Mouse (Mus musculus): ENCODE results near the gene Ccdc152. TPM values are rescaled to one million over a fixed set of nuclear protein-coding genes. Genes with fewer than 3 reads are reported as not detected.
A peak's percentile ranks its signal among the peaks of the same experiment; 100 is the strongest.
"Not testable (repeated sequence)": the region's sequence is repeated elsewhere in the genome, so short reads cannot be mapped to it uniquely, and the experiment has no call there.

Gene Ccdc152
- polyA plus RNA-seq, 1 experiment from 2014 or later: not detected

GRCm38 (mm10) chr15:3250620-3251019, 52.7 kb downstream of the Ccdc152 start:
- H3K9ac ChIP-seq: no peak overlapping the region
- H3K4me3 ChIP-seq: no peak overlapping the region
- no peaks in the 10 kb centered on the region for H3K4me1 ChIP-seq (replicated peaks)
- ATAC-seq (ENCODE audit: low read depth): no peak
- no peaks in the 10 kb centered on the region for H3K36me3 ChIP-seq
- WGBS: 85% methylated on average over 2 of the region's 2 CpGs
- H3K27me3 ChIP-seq: no peaks in the 10 kb centered on the region
- H3K4me2 ChIP-seq: no peak overlapping the region
- H3K9me3 ChIP-seq: no peaks in the 10 kb centered on the region
- no peak overlapping the region for H3K27ac ChIP-seq (replicated peaks)

DNA sequence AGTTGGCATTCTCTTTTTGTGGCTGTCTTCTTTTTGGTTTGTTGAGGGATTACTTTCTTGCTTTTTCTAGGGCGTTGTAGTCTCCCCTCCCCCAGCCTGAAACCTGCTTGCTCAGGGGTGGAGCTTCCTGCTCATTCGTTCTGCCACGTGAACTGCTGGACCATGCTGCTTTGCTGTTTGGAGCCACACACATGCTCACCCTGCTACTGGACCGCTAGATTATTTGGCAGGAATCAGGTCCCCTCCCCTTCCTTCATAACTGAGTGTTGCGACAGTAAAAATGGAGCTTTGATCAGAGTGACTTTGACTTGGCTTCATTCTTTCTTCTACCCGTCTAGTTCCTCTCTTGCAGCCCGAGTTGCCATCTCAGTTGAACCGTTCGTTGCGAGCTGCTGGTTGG, 58.3 kb downstream of the Ccdc152 start:
- H3K4me1 ChIP-seq (replicated peaks); H3K9ac ChIP-seq; H3K9me3 ChIP-seq; H3K27ac ChIP-seq (replicated peaks); ATAC-seq (ENCODE audit: low read depth); H3K36me3 ChIP-seq; H3K27me3 ChIP-seq; H3K4me3 ChIP-seq; H3K4me2 ChIP-seq: not testable (repeated sequence)
- WGBS: 85% methylated on average over 10 of the region's 10 CpGs

GRCm38 (mm10) chr15:3237963-3238362, 65.4 kb downstream of the Ccdc152 start:
- ATAC-seq (ENCODE audit: low read depth): no peak
- no peak overlapping the region for H3K9ac ChIP-seq
- H3K9me3 ChIP-seq: no peaks in the 10 kb centered on the region
- no peak overlapping the region for H3K27ac ChIP-seq (replicated peaks)
- WGBS: 78% methylated on average over 1 of the region's 1 CpGs
- H3K4me3 ChIP-seq: no peak overlapping the region
- no peaks in the 10 kb centered on the region for H3K27me3 ChIP-seq
- H3K36me3 ChIP-seq: no peaks in the 10 kb centered on the region
- H3K4me1 ChIP-seq (replicated peaks): peaks cover 7% of the 10 kb centered on the region; the same call in 1 of the 2 replicates
- H3K4me2 ChIP-seq: no peak overlapping the region

- 91% methylated on average over 2 of the region's 2 CpGs for WGBS
- Histone ChIP-seq H3K4me3 (no peak overlapping the region), H3K9ac (no peak overlapping the region), H3K27ac (replicated peaks) (no peak overlapping the region), H3K9me3 (no peaks in the 10 kb centered on the region), H3K4me2 (no peak overlapping the region), H3K27me3 (no peaks in the 10 kb centered on the region), H3K36me3 (no peaks in the 10 kb centered on the region), H3K4me1 (replicated peaks) (peaks cover 16% of the 10 kb centered on the region; the same call in 1 of the 2 replicates)
- ATAC-seq (ENCODE audit: low read depth): no peak
These were observed 67.0 kb downstream of the Ccdc152 start for GRCm38 (mm10) chr15:3236338-3236737.

DNA sequence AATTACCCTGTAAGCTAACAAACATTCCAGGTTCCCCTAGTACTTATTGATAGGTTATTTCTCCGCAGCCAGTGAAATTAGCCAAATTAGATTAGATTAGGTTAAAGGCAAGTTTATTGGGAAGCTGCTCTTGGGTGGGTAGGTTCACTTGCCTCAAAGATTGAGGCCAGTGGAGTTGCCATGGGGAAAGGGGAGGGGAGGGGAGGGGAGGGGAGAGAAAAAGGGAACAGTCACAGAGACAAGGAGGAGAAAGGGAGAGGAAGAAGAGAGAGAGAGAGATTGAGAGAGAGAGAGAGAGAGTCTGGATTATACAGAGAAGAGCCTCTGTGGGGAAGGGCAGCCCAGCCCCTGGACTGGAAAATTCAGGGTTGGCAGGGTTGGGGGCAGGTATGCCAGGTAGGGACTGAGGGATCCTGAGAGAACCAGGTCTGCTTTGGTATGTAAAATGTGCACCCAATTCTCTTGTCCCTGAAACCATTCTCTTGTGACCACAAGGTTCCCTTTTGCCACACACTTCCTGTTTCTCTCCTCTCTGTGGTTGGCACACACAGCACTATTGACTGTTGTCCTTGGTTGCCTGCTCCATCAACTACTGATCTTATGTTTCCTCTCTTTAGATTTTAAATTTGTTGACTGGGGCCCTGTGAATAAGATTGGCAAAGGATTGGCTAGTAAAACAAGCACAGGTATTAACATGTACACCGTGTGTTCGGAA, 69.3 kb downstream of the Ccdc152 start:
- no peak overlapping the region for H3K27ac ChIP-seq (replicated peaks)
- H3K9ac ChIP-seq: no peak overlapping the region
- H3K4me2 ChIP-seq: no peak overlapping the region
- peaks cover 16% of the 10 kb centered on the region; the same call in 1 of the 2 replicates for H3K4me1 ChIP-seq (replicated peaks)
- H3K9me3 ChIP-seq: no peaks in the 10 kb centered on the region
- no peaks in the 10 kb centered on the region for H3K36me3 ChIP-seq
- H3K27me3 ChIP-seq: no peaks in the 10 kb centered on the region
- no peak overlapping the region for H3K4me3 ChIP-seq
- WGBS: 93% methylated on average over 3 of the region's 3 CpGs
- no peak for ATAC-seq (ENCODE audit: low read depth)

DNA sequence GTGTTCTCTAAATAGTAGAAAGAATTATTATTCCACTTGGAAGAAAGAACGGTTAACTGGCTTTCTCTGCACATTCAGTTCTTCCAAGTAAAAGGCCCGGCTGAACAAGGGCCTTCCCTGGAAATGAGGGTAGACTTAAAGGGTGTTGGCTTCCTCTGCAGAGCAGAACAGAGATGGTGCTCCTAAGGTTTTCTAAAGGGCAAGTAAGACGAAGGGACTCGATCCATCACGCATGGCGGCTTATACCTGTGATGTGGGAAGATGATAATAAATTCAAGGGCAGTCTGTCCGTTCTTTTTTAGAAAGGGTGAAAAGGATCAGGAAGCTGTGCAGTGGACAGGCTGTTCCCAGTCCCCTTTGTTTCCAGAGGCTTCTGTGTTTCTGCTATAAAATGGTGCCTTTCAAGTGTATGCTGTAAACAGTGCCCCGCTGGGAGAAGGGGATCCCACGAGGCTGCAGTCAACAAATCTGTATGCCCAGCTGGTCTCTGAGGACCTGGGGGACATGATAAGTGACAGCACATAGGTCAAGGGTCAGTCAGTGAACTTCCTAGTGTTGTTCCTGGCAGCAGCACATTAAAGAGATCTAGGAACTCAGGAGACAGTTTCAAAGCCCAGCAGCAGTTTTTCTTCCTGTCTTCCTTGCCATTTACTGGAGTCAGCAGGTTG, 71.0 kb downstream of the Ccdc152 start:
- ATAC-seq (ENCODE audit: low read depth): peak; percentile 75
- H3K4me3 ChIP-seq: no peak overlapping the region
- peak overlapping the region; percentile 30; the same call in 1 of the 2 replicates for H3K27ac ChIP-seq (replicated peaks)
- no peak overlapping the region for H3K9ac ChIP-seq
- H3K4me1 ChIP-seq (replicated peaks): peaks cover 16% of the 10 kb centered on the region; the same call in 1 of the 2 replicates
- WGBS: 4% methylated on average over 9 of the region's 9 CpGs
- no peaks in the 10 kb centered on the region for H3K36me3 ChIP-seq
- H3K9me3 ChIP-seq: no peaks in the 10 kb centered on the region
- no peak overlapping the region for H3K4me2 ChIP-seq
- H3K27me3 ChIP-seq: no peaks in the 10 kb centered on the region

DNA sequence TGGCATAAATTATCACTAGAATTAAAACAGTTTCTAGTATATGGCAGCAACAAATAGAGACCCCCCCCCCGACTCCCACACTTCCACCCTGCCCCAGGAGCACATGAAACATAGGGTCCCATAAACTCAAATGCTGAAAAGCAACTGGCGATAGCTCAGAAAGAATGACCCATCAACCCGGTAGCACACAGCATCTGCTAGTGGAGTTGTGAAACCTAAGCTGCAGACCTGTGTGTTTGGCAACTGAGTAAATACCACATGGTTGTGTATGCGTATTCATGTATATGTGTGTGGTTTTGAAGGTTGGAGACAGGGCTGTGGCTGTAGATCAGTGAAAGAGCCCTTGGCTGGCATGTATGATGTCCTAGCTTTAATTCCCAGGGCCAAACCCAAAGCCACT, 72.3 kb downstream of the Ccdc152 start:
- H3K27me3 ChIP-seq: no peaks in the 10 kb centered on the region
- 78% methylated on average over 4 of the region's 4 CpGs for WGBS
- no peak overlapping the region for H3K9ac ChIP-seq
- H3K9me3 ChIP-seq: no peaks in the 10 kb centered on the region
- no peak for ATAC-seq (ENCODE audit: low read depth)
- no peak overlapping the region for H3K4me2 ChIP-seq
- no peak overlapping the region for H3K4me3 ChIP-seq
- no peak overlapping the region for H3K27ac ChIP-seq (replicated peaks)
- no peaks in the 10 kb centered on the region for H3K36me3 ChIP-seq
- peaks cover 16% of the 10 kb centered on the region; the same call in 1 of the 2 replicates for H3K4me1 ChIP-seq (replicated peaks)

Other genes with a start within 250 kb of the Ccdc152 start
- gene Selenop, start 35.0 kb downstream of the Ccdc152 start, polyA plus RNA-seq (2015; fragmentation: Nextera tagmentation; extraction: Ambion mirVana): 145 and 158 TPM in 2 replicates